Mouse (Mus musculus): ENCODE measurements around the gene Cdk14. TPM values are rescaled to one million over a fixed set of nuclear protein-coding genes. Genes with fewer than 3 reads are reported as not detected.

Gene Cdk14
- 1.9 and 2.9 TPM in 2 replicates for polyA plus RNA-seq (2012; rRNA removed)

- Histone ChIP-seq H3K27ac (ENCODE audit: insufficient read depth, low read length) (peak within 1 kb of the TSS; percentile 94), H3K27me3 (ENCODE audit: control insufficient read depth, insufficient read depth, low read length) (no peaks in the 10 kb centered on the region), H3K4me1 (ENCODE audit: control insufficient read depth, insufficient read depth, insufficient read length) (peaks cover 2% of the 10 kb centered on the region; the same call in 1 of the 2 replicates), H3K36me3 (ENCODE audit: control insufficient read depth, insufficient read depth, low read length) (no peaks in the 10 kb centered on the region), H3K4me3 (ENCODE audit: extremely low read depth, insufficient read depth, insufficient read length) (peak within 1 kb of the TSS; percentile 44)
- WGBS, result 4% methylated on average over 9 of the region's 9 CpGs
- DNase-seq (ENCODE audit: low read depth in 1 of 2, low spot score in 2 of 2), result peak; percentile 53 to 72
- TF ChIP-seq CTCF (IDR thresholded peaks at IDR 0.05; ENCODE audit: extremely low read depth, insufficient read depth, insufficient read length, insufficient replicate concordance), result no peak
- peak; percentile 12; the same call in 1 of the 2 replicates for TF ChIP-seq POLR2A (IDR thresholded peaks at IDR 0.05; ENCODE audit: low read depth, low read length)
These were observed at the start of gene Cdk14 for GRCm38 (mm10) chr5:5419992-5420455. Gene Cdk14, minus strand, starts transcription at chr5:5420312.

GRCm38 (mm10) chr5:5465256-5465655 is 45.1 kb upstream of the Cdk14 start:
- Histone ChIP-seq H3K4me3 (ENCODE audit: extremely low read depth, insufficient read depth, insufficient read length) (no peak overlapping the region), H3K27me3 (ENCODE audit: control insufficient read depth, insufficient read depth, low read length) (no peaks in the 10 kb centered on the region), H3K4me1 (ENCODE audit: control insufficient read depth, insufficient read depth, insufficient read length) (no peaks in the 10 kb centered on the region), H3K36me3 (ENCODE audit: control insufficient read depth, insufficient read depth, low read length) (no peaks in the 10 kb centered on the region), H3K27ac (ENCODE audit: insufficient read depth, low read length) (no peak overlapping the region)
- 66% methylated on average over 1 of the region's 1 CpGs for WGBS
- no peak for DNase-seq (ENCODE audit: low read depth in 1 of 2, low spot score in 2 of 2)
- TF ChIP-seq POLR2A (IDR thresholded peaks at IDR 0.05; ENCODE audit: low read depth, low read length), result no peak
- no peak for TF ChIP-seq CTCF (IDR thresholded peaks at IDR 0.05; ENCODE audit: extremely low read depth, insufficient read depth, insufficient read length, insufficient replicate concordance)

GRCm38 (mm10) chr5:5431746-5432438 is 11.8 kb upstream of the Cdk14 start:
- Histone ChIP-seq H3K4me3 (ENCODE audit: extremely low read depth, insufficient read depth, insufficient read length) (no peak overlapping the region), H3K36me3 (ENCODE audit: control insufficient read depth, insufficient read depth, low read length) (no peaks in the 10 kb centered on the region), H3K27me3 (ENCODE audit: control insufficient read depth, insufficient read depth, low read length) (no peaks in the 10 kb centered on the region; the same call in 1 of the 2 replicates), H3K27ac (ENCODE audit: insufficient read depth, low read length) (no peak overlapping the region), H3K4me1 (ENCODE audit: control insufficient read depth, insufficient read depth, insufficient read length) (no peaks in the 10 kb centered on the region)
- DNase-seq (ENCODE audit: low read depth in 1 of 2, low spot score in 2 of 2), result no peak
- WGBS, result 80% methylated on average over 5 of the region's 5 CpGs
- TF ChIP-seq CTCF (IDR thresholded peaks at IDR 0.05; ENCODE audit: extremely low read depth, insufficient read depth, insufficient read length, insufficient replicate concordance) (no peak), POLR2A (IDR thresholded peaks at IDR 0.05; ENCODE audit: low read depth, low read length) (no peak)

- TF ChIP-seq POLR2A (IDR thresholded peaks at IDR 0.05; ENCODE audit: low read depth, low read length) (no peak), CTCF (IDR thresholded peaks at IDR 0.05; ENCODE audit: extremely low read depth, insufficient read depth, insufficient read length, insufficient replicate concordance) (no peak)
- peaks cover 2% of the 10 kb centered on the region; the same call in 1 of the 2 replicates for H3K4me1 ChIP-seq (ENCODE audit: control insufficient read depth, insufficient read depth, insufficient read length)
- H3K4me3 ChIP-seq (ENCODE audit: extremely low read depth, insufficient read depth, insufficient read length), result no peak overlapping the region
- H3K27ac ChIP-seq (ENCODE audit: insufficient read depth, low read length), result no peak overlapping the region
- 82% methylated on average over 6 of the region's 6 CpGs for WGBS
- DNase-seq (ENCODE audit: low read depth in 1 of 2, low spot score in 2 of 2), result no peak
- no peaks in the 10 kb centered on the region for H3K36me3 ChIP-seq (ENCODE audit: control insufficient read depth, insufficient read depth, low read length)
- H3K27me3 ChIP-seq (ENCODE audit: control insufficient read depth, insufficient read depth, low read length), result no peaks in the 10 kb centered on the region
These were observed 3.6 kb upstream of the Cdk14 start for GRCm38 (mm10) chr5:5423723-5424171.

GRCm38 (mm10) chr5:5423081-5423480 is 3.0 kb upstream of the Cdk14 start:
- Histone ChIP-seq H3K4me1 (ENCODE audit: control insufficient read depth, insufficient read depth, insufficient read length) (peaks cover 2% of the 10 kb centered on the region; the same call in 1 of the 2 replicates), H3K4me3 (ENCODE audit: extremely low read depth, insufficient read depth, insufficient read length) (no peak overlapping the region), H3K36me3 (ENCODE audit: control insufficient read depth, insufficient read depth, low read length) (no peaks in the 10 kb centered on the region), H3K27ac (ENCODE audit: insufficient read depth, low read length) (no peak overlapping the region), H3K27me3 (ENCODE audit: control insufficient read depth, insufficient read depth, low read length) (no peaks in the 10 kb centered on the region)
- no peak for DNase-seq (ENCODE audit: low read depth in 1 of 2, low spot score in 2 of 2)
- 94% methylated on average over 4 of the region's 4 CpGs for WGBS
- TF ChIP-seq POLR2A (IDR thresholded peaks at IDR 0.05; ENCODE audit: low read depth, low read length) (no peak), CTCF (IDR thresholded peaks at IDR 0.05; ENCODE audit: extremely low read depth, insufficient read depth, insufficient read length, insufficient replicate concordance) (no peak)

- H3K27ac ChIP-seq (ENCODE audit: insufficient read depth, low read length), result no peak overlapping the region
- no peaks in the 10 kb centered on the region for H3K36me3 ChIP-seq (ENCODE audit: control insufficient read depth, insufficient read depth, low read length)
- TF ChIP-seq POLR2A (IDR thresholded peaks at IDR 0.05; ENCODE audit: low read depth, low read length) (no peak), CTCF (IDR thresholded peaks at IDR 0.05; ENCODE audit: extremely low read depth, insufficient read depth, insufficient read length, insufficient replicate concordance) (no peak)
- H3K4me1 ChIP-seq (ENCODE audit: control insufficient read depth, insufficient read depth, insufficient read length), result peaks cover 2% of the 10 kb centered on the region; the same call in 1 of the 2 replicates
- H3K4me3 ChIP-seq (ENCODE audit: extremely low read depth, insufficient read depth, insufficient read length), result no peak overlapping the region
- DNase-seq (ENCODE audit: low read depth in 1 of 2, low spot score in 2 of 2), result no peak
- H3K27me3 ChIP-seq (ENCODE audit: control insufficient read depth, insufficient read depth, low read length), result no peaks in the 10 kb centered on the region
- 90% methylated on average over 2 of the region's 2 CpGs for WGBS
These were observed 1.3 kb upstream of the Cdk14 start for GRCm38 (mm10) chr5:5421439-5421838.

- H3K36me3 ChIP-seq (ENCODE audit: control insufficient read depth, insufficient read depth, low read length), result no peaks in the 10 kb centered on the region
- H3K27me3 ChIP-seq (ENCODE audit: control insufficient read depth, insufficient read depth, low read length), result no peaks in the 10 kb centered on the region; the same call in 1 of the 2 replicates
- peak overlapping the region; percentile 94; the same call in 1 of the 2 replicates for H3K27ac ChIP-seq (ENCODE audit: insufficient read depth, low read length)
- no peak overlapping the region; the same call in 1 of the 2 replicates for H3K4me3 ChIP-seq (ENCODE audit: extremely low read depth, insufficient read depth, insufficient read length)
- no peak for DNase-seq (ENCODE audit: low read depth in 1 of 2, low spot score in 2 of 2)
- peaks cover 2% of the 10 kb centered on the region; the same call in 1 of the 2 replicates for H3K4me1 ChIP-seq (ENCODE audit: control insufficient read depth, insufficient read depth, insufficient read length)
- no peak for TF ChIP-seq CTCF (IDR thresholded peaks at IDR 0.05; ENCODE audit: extremely low read depth, insufficient read depth, insufficient read length, insufficient replicate concordance)
- no peak for TF ChIP-seq POLR2A (IDR thresholded peaks at IDR 0.05; ENCODE audit: low read depth, low read length)
- 70% methylated on average over 1 of the region's 1 CpGs for WGBS
These were observed 859 bp downstream of the Cdk14 start for GRCm38 (mm10) chr5:5419253-5419652.

All from spleen, adult 2 months (tissue).